9 mouse cellular contexts compared by ENCODE assay signal in genomic region chr11:109426272-109426586, GRCm38 (mm10). TPM values are rescaled to one million over a fixed set of nuclear protein-coding genes. Genes with fewer than 3 reads are reported as not detected.
DNase-seq lines count a peak whose midpoint lies in the region; ATAC-seq and TF ChIP-seq lines count a peak whose summit lies in the region.
"Had no signal": no experiment of that assay in that cellular context is flagged by ENCODE, and none has a peak within 500 bp of the region (broad histone marks: within the 10 kb centered on the region; RNA-seq: fewer than 3 reads in every experiment).

No protein-coding gene starts in this region.

- H3K36me3 ChIP-seq in heart, embryonic 15.5 days, result peaks cover 29% of the 10 kb centered on the region
- peaks cover 35% of the 10 kb centered on the region for H3K36me3 ChIP-seq in G1E (replicated peaks)
- H3K36me3 ChIP-seq in hindbrain, embryonic 11.5 days (ENCODE audit: control insufficient read depth, insufficient read depth, low read length), result no peaks in the 10 kb centered on the region
- H3K36me3 ChIP-seq in midbrain, embryonic 11.5 days (ENCODE audit: control insufficient read depth, insufficient read depth, low read length), result peaks cover 6% of the 10 kb centered on the region; the same call in 1 of the 2 replicates

- peak overlapping the region; percentile 75 for H3K4me2 ChIP-seq in heart, embryonic 15.5 days
- H3K4me2 ChIP-seq in hindbrain, embryonic 11.5 days (replicated peaks; ENCODE audit: low read depth, low read length), result peak overlapping the region; percentile 52
- H3K4me2 ChIP-seq in midbrain, embryonic 11.5 days, result peak overlapping the region; percentile 60

- under 1% methylated on average over 11 of the region's 11 CpGs for WGBS in heart, embryonic 15.5 days
- WGBS in hindbrain, embryonic 11.5 days, result under 1% methylated on average over 11 of the region's 11 CpGs
- 0% methylated on average over 11 of the region's 11 CpGs for WGBS in midbrain, embryonic 11.5 days

- H3K27ac ChIP-seq in heart, embryonic 15.5 days, result peak overlapping the region; percentile 88
- peak overlapping the region; percentile 82 for H3K27ac ChIP-seq in hindbrain, embryonic 11.5 days (ENCODE audit: low read depth, low read length)
- peak overlapping the region; percentile 71 for H3K27ac ChIP-seq in midbrain, embryonic 11.5 days (ENCODE audit: low read depth, low read length)

- H3K27me3 ChIP-seq in heart, embryonic 15.5 days, result no peaks in the 10 kb centered on the region
- no peaks in the 10 kb centered on the region for H3K27me3 ChIP-seq in G1E (ENCODE audit: insufficient read depth, low read length)
- no peaks in the 10 kb centered on the region for H3K27me3 ChIP-seq in hindbrain, embryonic 11.5 days (ENCODE audit: control insufficient read depth, insufficient read depth, low read length)
- H3K27me3 ChIP-seq in midbrain, embryonic 11.5 days (ENCODE audit: control insufficient read depth, insufficient read depth, low read length), result no peaks in the 10 kb centered on the region

- H3K4me3 ChIP-seq in heart, embryonic 15.5 days, result peak overlapping the region; percentile 72
- peak overlapping the region; percentile 78 for H3K4me3 ChIP-seq in G1E (ENCODE audit: low read depth, low read length)
- H3K4me3 ChIP-seq in hindbrain, embryonic 11.5 days (ENCODE audit: low read depth, low read length), result peak overlapping the region; percentile 56
- peak overlapping the region; percentile 48 for H3K4me3 ChIP-seq in midbrain, embryonic 11.5 days (ENCODE audit: low read depth, low read length)

- H3K9me3 ChIP-seq in heart, embryonic 15.5 days (replicated peaks), result no peaks in the 10 kb centered on the region
- peaks cover 4% of the 10 kb centered on the region for H3K9me3 ChIP-seq in G1E (replicated peaks)
- no peaks in the 10 kb centered on the region for H3K9me3 ChIP-seq in hindbrain, embryonic 11.5 days (ENCODE audit: control insufficient read depth, low read length)
- H3K9me3 ChIP-seq in midbrain, embryonic 11.5 days (ENCODE audit: control insufficient read depth, low read length), result no peaks in the 10 kb centered on the region

- DNase-seq in heart, adult 18-20 months, result no peak
- no peak for DNase-seq in G1E (ENCODE audit: low spot score)
- no peak for DNase-seq in hindbrain, embryonic 11.5 days (ENCODE audit: low spot score)
- DNase-seq in midbrain, embryonic 11.5 days (ENCODE audit: low spot score, missing footprints), result no peak
- DNase-seq in thymus, postnatal 36 days, result no peak
- DNase-seq in spleen, postnatal 4 days (ENCODE audit: low spot score in 2 of 2), result no peak
- no peak for DNase-seq in layer of hippocampus, adult 8-10 months (ENCODE audit: low spot score in 2 of 2)

- peak overlapping the region; percentile 72 for H3K9ac ChIP-seq in heart, embryonic 15.5 days
- peak overlapping the region; percentile 74 for H3K9ac ChIP-seq in hindbrain, embryonic 11.5 days (ENCODE audit: low read depth, low read length)
- peak overlapping the region; percentile 65 for H3K9ac ChIP-seq in midbrain, embryonic 11.5 days (ENCODE audit: low read length)

- TF ChIP-seq CTCF in G1E (IDR thresholded peaks at IDR 0.05; ENCODE audit: low read depth, low read length), result no peak

- H3K4me1 ChIP-seq in heart, embryonic 15.5 days (replicated peaks), result peaks cover 14% of the 10 kb centered on the region
- peaks cover 35% of the 10 kb centered on the region for H3K4me1 ChIP-seq in G1E (ENCODE audit: insufficient read depth, low read depth, low read length)
- H3K4me1 ChIP-seq in hindbrain, embryonic 11.5 days (replicated peaks; ENCODE audit: control insufficient read depth, insufficient read depth, low read length), result peaks cover 2% of the 10 kb centered on the region; the same call in 1 of the 2 replicates
- H3K4me1 ChIP-seq in midbrain, embryonic 11.5 days (ENCODE audit: control insufficient read depth, insufficient read depth, low read length), result peaks cover 7% of the 10 kb centered on the region

- ATAC-seq in heart, embryonic 15.5 days (replicated peaks; ENCODE audit: insufficient number of reproducible peaks, insufficient read depth, low FRiP score, low read depth), result no peak
- ATAC-seq in G1E (ENCODE audit: extremely low read depth, insufficient number of reproducible peaks, low FRiP score, poor library complexity, severe bottlenecking), result peak; percentile 9; the same call in 1 of the 2 replicates
- ATAC-seq in hindbrain, embryonic 11.5 days (ENCODE audit: low FRiP score), result no peak
- no peak for ATAC-seq in midbrain, embryonic 11.5 days (ENCODE audit: low FRiP score)

RNA-seq across cellular contexts. Expression of gene Amz2, which starts 0.5 kb away (rescaled TPM):
- 33.0 and 36.2 TPM in 2 replicates for polyA plus RNA-seq in heart, embryonic 15.5 days (2015; fragmentation: Nextera tagmentation; extraction: Ambion mirVana)
- total RNA-seq in heart, adult 18-20 months (2021), result 10 to 100 TPM; 51.9 to 53.8 TPM
- 106 and 127 TPM in 2 replicates for total RNA-seq in G1E (2014; fragmentation: Nextera tagmentation)
- 94.9 and 114 TPM in 2 replicates for total RNA-seq in G1E (2017)
- 9.8 and 17.3 TPM in 2 replicates for polyA plus RNA-seq in G1E (2012)
- polyA plus RNA-seq in hindbrain, embryonic 11.5 days (2014; fragmentation: Nextera tagmentation; extraction: Ambion mirVana), result 49.9 and 50.4 TPM in 2 replicates
- 46.8 and 49.0 TPM in 2 replicates for polyA plus RNA-seq in midbrain, embryonic 11.5 days (2014; fragmentation: Nextera tagmentation; extraction: Ambion mirVana)
- total RNA-seq in layer of hippocampus, adult 8-10 months (2022), result 10 to 100 TPM; 48.6 to 68.6 (median 55.6) TPM

RNA-seq across cellular contexts. Expression of gene 9930022D16Rik, which starts 12.5 kb away (rescaled TPM):
- polyA plus RNA-seq in heart, embryonic 15.5 days (2015; fragmentation: Nextera tagmentation; extraction: Ambion mirVana), result 0.05 TPM in 1 of 2 replicates, not detected in the other
- not detected for total RNA-seq in heart, adult 18-20 months (2021)
- 0.63 TPM in 1 of 2 replicates, not detected in the other for total RNA-seq in G1E (2014; fragmentation: Nextera tagmentation)
- 0.44 and 0.52 TPM in 2 replicates for total RNA-seq in G1E (2017)
- not detected in 2 replicates for polyA plus RNA-seq in G1E (2012)
- not detected in 2 replicates for polyA plus RNA-seq in hindbrain, embryonic 11.5 days (2014; fragmentation: Nextera tagmentation; extraction: Ambion mirVana)
- not detected in 2 replicates for polyA plus RNA-seq in midbrain, embryonic 11.5 days (2014; fragmentation: Nextera tagmentation; extraction: Ambion mirVana)
- not detected for total RNA-seq in layer of hippocampus, adult 8-10 months (2022)
- total RNA-seq: megakaryocyte progenitor cell, adult 5-6 weeks had no signal

RNA-seq across cellular contexts. Expression of gene Arsg, which starts 46.9 kb away (rescaled TPM):
- polyA plus RNA-seq in heart, embryonic 15.5 days (2015; fragmentation: Nextera tagmentation; extraction: Ambion mirVana), result 2.7 and 3.6 TPM in 2 replicates
- 1 to 10 TPM; 1.4 to 2.1 TPM for total RNA-seq in heart, adult 18-20 months (2021)
- total RNA-seq in G1E (2014; fragmentation: Nextera tagmentation), result 6.1 and 8.8 TPM in 2 replicates
- 2.0 and 3.3 TPM in 2 replicates for total RNA-seq in G1E (2017)
- polyA plus RNA-seq in G1E (2012), result 0.58 and 1.0 TPM in 2 replicates
- 3.1 and 4.2 TPM in 2 replicates for polyA plus RNA-seq in hindbrain, embryonic 11.5 days (2014; fragmentation: Nextera tagmentation; extraction: Ambion mirVana)
- polyA plus RNA-seq in midbrain, embryonic 11.5 days (2014; fragmentation: Nextera tagmentation; extraction: Ambion mirVana), result 2.9 and 4.7 TPM in 2 replicates
- 10 to 100 TPM; 14.1 to 22.3 (median 19.7) TPM for total RNA-seq in layer of hippocampus, adult 8-10 months (2022)

RNA-seq across cellular contexts. Expression of gene Slc16a6, which starts 47.2 kb away (rescaled TPM):
- 6.0 and 7.4 TPM in 2 replicates for polyA plus RNA-seq in heart, embryonic 15.5 days (2015; fragmentation: Nextera tagmentation; extraction: Ambion mirVana)
- total RNA-seq in heart, adult 18-20 months (2021), result 1 to 10 TPM; 7.3 to 9.2 TPM
- total RNA-seq in G1E (2014; fragmentation: Nextera tagmentation) (95.0 and 101 TPM in 2 replicates), G1E (2017) (18.9 and 20.4 TPM in 2 replicates)
- polyA plus RNA-seq in G1E (2012), result 32.4 and 37.1 TPM in 2 replicates
- 4.6 and 6.0 TPM in 2 replicates for polyA plus RNA-seq in hindbrain, embryonic 11.5 days (2014; fragmentation: Nextera tagmentation; extraction: Ambion mirVana)
- 3.6 TPM in 2 replicates for polyA plus RNA-seq in midbrain, embryonic 11.5 days (2014; fragmentation: Nextera tagmentation; extraction: Ambion mirVana)
- 10 to 100 TPM in 2 of 4 experiments, 1 to 10 TPM in 2; 6.6 to 11.5 (median 10.3) TPM for total RNA-seq in layer of hippocampus, adult 8-10 months (2022)
